Mouse (Mus musculus) ovary, postnatal 36 days (tissue): ENCODE results near the gene Gdpd1.
"Not testable (repeated sequence)": the region's sequence is repeated elsewhere in the genome, so short reads cannot be mapped to it uniquely, and the experiment has no call there.

Experiments
- DNase-seq: peaks from one replicate; pipeline ENCODE4 v3.0.0; 2022; ENCODE audit warnings: low spot score, mixed read lengths

The Gdpd1 gene

DNA sequence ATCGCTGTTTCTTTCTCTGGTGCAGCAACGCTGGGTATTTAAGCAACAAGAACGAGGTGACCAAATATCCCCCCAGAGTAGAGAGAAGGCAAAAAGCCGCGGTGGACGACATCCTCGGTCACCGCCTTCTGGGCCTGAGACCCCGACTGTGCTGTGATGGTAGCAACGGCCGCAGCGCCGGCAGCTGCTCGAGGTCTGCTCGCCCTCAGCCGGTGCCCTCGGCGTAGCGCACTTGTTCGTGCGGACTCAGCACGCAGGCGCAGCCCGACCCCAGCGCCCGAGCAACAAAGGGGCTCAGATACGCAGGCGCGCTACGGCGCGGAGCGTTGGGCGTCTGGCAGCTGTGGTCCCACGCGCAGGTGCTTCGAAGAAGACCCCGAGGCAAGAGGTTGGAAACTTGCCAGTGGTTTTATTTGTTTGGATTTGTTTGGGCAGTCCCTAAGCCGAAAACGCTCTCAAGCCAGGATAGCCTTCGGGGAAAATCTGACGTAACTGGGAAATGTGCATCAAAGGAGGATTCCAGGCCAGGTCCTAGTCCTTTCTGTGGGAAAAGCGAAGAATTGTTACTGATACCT lies at the start of gene Gdpd1:
Gene Gdpd1 (minus strand): TSS at position 197 of the 575 bp plus-strand sequence.
- peak; percentile 89 for DNase-seq

DNA sequence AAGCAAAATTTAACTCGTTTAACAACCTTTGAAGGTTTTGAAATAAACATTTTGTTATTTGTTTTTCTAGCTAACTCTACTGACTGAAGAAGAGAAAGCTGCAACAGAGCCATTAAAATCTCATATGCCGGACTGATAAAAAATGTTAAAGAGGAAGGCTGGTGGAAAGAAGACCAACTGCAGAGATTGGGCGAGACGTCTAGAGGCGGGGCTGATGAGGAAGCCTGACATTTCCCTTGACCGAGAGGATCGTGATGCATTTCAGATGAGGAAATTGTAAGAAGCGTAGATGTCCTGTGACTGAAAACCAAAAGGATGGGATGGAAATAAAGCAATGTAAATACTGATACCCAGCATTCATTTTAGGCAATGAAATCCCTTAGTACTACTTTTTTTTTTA lies 48.0 kb upstream of the Gdpd1 start:
- DNase-seq, result no peak

DNA sequence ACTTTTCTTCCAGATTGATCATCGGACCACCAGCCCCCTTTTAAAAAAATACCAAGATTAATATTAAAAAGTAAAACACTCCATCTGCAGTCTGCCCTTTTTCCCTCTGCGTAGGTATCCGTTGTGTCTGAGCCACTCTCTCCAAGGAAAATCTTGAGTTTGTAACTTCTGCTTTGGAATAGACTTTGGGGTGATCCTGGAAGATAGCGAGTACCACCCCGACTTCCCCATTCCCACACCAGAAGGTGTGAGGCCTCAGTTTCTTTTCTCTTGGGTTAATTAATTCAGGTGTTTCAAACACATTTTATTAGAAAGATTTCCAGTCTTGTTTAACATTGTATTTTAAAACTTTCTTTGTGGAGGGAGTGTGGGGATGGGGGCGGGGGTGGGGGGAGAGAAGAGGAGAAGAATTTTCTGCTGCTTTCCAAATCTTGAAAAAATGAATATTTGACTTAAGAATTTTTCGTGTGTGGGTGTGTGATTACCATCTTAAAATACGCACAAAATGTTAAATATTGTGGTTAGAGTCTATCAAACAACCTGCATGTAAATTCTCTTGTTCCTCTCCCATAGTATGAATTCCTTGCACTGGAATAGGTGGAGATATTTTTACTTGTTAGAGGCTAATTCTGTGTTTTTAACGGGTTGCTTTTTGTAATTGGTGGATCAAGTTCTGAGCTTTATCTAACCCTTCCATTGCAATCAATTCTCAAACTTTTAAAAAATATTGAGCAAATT lies 36.5 kb upstream of the Gdpd1 start:
- no peak for DNase-seq

DNA sequence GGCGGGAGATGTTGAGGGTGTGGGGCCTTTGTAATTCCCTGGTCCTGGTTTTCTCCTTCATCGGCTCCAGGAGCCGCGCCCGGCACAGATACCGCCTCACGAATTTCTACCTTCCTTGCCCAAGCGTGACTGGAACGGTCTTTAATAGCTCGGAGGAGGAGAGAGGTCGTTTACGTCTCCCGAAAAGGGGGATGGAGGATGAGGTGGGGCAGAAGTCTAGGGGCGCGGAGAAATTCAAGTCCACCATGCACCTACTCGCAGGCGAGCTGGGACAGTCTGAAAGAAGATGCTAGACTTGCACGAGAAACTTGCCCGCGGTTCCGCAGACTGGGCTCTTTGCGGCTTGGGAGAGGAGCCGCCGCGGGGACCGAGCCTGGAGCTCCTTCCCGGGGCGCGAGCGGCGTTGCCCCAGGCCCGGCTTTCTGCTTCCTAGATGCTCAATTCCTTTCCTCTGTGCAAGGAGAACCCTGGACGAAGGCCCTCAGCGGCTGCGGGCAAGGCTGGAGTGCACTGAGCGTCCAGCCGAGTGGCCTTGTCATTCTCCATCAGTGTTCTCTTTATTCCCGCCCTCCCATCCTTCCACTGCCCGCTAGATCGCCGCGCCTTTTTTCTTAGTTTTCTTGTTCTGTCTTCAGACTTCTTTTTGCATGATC lies 35.8 kb upstream of the Gdpd1 start:
- peak; percentile 37 for DNase-seq

DNA sequence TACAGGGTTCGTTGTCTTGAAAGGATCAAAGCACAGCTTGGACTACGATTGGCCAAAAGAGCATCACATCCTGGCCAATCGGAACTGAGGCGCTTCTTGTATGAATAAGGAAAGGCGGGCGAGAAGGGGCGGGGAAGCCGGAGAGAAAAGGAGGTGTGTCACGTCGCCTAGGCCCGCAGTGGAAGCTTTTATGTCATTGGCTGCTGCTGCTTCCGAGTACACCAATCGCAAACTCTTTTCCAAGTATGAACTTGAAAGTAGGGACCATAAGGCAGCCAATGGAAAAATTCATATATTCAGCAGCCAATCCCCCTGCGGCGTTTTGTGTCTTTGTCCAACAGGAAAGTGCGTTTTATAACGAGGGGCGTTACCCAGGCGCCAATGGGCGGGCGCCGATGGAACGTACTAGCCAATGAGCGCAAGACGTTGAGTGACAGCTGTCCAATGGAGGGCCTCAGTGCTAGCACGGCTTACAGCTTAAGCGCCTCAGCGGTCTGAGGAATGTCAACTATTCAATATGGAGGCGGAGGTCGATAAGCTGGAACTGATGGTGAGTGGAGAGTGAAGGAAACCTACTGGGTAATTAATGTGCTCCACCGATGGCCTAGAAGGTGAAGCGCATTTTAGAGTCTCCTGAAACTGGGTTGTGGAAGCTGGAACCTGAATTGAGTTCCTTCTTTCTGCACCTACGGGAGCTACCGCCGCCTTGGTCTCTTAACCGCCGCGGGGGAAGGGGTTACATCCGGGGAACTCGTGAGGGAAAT lies 35.1 kb upstream of the Gdpd1 start, which contains the start of gene Ska2:
Gene Ska2 (plus strand): TSS at position 480 of the 764 bp plus-strand sequence.
- peak; percentile 93 for DNase-seq

DNA sequence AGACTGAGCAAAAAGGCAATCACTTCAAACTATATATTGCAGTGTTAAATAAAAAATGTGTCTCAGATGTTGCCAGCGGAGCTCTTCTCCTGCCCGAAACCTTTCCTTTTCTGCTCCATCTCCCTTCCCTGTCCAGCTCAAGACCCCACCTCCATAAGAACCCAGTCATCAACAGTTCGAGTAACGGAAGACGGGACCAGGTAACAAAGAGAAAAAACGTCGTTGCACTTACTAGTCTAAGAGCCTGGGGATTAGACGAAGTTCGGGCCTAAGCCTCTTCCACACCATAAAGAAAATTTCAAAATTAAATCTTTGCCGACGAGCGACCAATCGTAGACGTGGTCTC lies 34.5 kb upstream of the Gdpd1 start, which contains the start of gene Prr11:
Gene Prr11 (minus strand): TSS at position 300 of the 346 bp plus-strand sequence.
- DNase-seq, result no peak

DNA sequence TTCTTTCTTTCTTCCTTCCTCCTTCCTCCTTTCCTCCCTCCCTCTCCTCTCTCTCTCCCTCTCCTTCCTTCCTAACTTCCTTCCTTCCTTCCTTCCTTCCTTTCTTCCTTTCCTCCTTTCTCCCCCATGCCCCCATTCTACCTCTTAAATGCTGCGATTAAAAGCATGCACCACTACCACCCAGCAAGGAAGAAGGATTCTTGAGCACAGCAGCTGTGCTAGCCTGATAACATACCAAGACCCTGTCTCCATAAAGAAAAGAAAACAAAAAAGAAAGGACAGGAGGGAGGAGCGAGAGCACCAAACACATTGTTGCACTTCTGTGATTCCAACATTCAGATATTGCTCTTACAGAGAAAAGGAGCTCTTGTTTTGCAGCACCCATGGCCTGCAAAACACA lies 13.3 kb upstream of the Gdpd1 start:
- no peak for DNase-seq

DNA sequence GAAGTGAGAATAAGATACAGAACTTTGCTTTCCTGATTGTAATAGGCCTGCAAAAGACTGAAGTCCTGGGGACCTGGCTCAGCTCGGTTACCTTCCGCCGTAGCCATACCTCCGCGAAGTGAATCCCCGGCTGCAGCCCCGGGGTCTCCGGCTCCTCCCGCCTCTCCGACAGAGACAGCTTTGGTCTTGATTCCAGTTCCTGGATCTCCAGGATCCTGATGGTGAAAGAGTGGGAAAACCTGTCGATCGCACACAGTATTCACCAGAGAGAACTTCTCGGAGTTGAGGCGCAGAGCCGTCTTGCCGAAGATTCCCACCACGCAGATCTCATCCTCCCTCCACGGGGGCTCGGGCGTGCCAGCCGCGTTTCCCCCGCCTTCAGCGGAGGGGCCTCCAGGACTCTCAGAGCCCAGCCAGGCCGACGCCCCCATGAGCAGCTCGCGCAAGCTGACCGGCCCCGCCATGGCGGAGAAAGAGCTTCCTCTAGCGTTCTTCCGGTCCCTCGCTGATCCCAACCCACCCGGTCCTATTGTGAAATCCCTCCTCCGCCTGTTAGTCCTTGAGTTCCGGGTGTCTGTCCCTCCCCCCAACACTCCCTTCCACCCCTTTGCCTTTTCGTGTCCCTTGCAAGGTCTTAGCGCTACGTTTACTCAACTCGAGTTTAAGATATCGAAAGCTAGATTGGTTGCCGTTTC lies 12.6 kb upstream of the Gdpd1 start, which contains the start of gene Smg8:
Gene Smg8 (minus strand): TSS at position 485 of the 695 bp plus-strand sequence.
- DNase-seq, result peak; percentile 79

DNA sequence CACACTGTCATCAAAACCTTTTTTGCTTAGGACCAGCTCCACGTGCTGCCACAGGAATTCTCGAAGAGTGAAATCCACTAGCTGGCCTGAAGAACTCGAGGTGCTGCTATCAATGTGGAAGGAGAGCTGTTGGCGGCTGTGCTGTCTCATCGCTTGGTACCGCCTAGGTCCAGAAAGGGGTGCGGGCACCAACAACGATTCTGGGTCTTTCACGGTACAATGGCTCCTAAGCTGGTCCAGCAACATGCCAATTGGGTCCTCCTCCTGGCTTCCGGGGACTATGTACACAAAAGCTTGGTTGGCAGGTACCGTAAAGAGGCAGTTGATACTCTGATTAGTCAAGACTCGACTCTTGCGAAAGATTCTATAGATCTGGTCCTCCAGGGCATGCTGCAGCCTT lies 11.6 kb upstream of the Gdpd1 start:
- DNase-seq, result no peak

DNA sequence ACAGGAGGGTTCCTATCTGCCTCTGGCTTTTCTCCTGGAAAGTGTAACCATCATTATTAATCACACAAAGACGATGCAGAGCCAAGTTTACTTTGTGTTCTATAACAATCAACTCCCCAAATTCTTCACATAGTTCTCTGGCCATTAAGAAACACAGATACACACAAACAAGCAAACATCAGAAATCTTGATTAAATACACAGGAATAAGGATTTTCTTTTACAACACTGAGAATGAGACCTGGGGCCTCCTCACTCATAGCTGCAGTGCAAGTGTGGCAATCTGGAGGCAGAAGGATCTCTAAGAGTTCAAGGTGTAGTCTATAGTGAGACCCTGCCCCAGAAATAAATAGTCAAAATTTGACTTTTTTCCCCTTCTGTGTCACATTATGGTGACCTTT lies 9.8 kb upstream of the Gdpd1 start:
- no peak for DNase-seq

DNA sequence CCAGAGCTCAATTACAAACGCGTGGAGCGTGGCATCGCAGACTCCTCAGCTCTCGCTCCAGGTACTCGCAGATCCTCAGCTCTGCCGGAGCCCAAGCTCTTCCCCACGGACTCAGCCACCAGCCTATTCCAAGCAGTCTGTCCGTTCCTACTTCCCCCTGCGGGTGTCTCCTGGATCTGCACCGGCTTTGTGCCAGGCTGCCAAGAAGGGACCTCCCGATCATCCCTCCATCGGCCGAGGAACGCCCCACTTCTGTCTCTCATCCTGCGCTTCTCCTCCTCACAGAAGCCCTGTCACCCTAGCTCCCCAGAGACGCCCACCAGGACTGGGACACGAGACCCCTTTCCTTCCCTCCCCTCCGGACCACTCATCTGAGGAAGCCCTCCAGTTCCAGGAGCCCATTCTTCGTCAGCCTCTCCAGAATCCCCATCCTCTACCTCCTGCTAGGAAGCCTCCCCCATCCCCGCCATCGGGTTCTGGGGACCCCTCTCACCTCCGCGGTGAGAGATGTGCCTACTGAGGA lies 458 bp downstream of the Gdpd1 start:
- peak; percentile 71 for DNase-seq

DNA sequence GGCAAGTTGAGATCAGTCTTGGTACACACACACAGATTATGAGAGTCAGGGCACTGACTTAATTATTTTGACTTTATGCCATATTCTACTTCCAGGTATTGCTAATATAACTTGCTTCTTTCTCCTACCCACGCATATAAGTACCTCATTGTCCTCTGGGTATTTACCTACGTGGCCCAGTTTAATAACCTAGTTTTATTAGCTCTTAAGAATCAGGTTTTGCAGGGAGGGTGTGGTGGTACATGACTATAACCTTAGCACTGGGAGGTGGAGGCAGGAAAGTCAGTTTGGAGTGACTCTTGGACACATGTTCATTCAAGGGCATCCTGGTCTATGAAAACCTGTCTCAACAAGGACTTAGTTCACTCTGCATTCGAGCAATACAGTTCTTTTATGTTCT lies 11.8 kb downstream of the Gdpd1 start:
- DNase-seq, result no peak

DNA sequence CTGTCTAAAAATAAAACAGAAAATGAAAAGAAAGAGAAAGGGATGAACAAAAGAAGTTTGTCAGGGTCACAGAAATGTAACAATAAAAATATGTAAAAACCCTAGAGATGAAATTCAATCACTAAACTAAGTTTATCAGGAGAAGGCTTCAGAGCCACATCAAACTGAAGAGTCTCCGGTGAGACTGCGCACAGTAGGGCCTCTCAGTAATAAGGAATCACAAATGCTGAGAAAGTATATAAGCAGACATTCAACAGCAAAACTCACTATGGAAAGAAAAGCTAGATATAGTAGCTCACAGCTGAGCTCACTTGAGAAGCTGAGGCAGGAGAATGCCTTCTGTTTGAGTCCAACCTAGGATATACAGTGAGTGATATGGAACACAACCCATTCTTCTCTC lies 13.5 kb downstream of the Gdpd1 start:
- no peak for DNase-seq

DNA sequence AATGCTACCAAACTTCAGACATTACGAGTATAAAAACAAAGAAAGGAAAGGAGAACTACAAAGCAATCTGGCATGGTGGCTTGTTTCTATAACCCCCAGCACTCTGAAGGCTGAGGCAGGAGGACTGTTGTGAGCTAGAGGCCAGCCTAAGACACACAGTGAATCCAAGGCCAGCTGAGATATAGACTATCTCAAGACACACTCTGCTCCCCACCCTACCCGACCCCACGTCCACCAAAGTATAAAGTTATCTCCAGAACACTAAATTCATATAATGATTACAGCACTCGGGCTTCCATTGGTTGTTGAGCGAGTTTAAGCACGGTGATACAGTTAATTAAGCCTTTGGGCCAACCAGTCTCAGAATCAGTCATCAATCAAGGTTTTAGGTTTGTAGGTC lies 17.6 kb downstream of the Gdpd1 start:
- no peak for DNase-seq

DNA sequence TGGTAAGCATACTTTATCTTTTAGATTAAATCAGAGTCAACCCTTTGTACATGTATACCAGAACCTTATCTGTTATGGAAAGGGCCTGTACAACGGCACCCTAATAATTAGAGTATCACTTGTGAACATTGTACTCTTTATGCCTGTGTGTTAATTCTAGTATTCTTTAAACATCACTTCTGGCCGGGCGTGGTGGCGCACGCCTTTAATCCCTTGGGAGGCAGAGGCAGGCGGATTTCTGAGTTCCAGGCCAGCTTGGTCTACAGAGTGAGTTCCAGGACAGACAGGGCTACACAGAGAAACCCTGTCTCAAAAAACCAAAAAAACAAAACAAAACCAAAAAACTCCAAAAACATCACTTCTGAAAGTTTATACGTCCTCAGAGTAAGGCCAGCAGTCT lies 25.0 kb downstream of the Gdpd1 start:
- not testable (repeated sequence) for DNase-seq

DNA sequence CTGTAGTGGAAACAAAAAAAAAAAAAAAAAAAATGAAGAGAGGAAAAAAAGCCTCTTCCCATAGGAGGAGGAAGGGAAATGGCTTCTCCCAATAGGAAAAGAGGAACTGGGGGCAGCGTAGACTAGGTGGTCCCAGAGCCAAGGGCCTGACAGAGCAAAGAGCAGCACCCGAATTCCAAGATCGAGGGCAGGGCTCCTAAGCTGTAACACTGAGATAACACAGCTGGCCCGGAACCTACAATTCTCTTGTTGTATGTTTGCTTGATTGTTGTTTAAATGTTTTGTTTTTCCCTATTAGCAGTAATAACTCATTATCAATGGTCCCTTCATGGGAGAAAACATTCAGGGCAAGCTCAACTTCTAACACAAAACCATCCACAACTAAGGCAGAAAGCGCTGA lies 26.9 kb downstream of the Gdpd1 start:
- DNase-seq, result no peak

DNA sequence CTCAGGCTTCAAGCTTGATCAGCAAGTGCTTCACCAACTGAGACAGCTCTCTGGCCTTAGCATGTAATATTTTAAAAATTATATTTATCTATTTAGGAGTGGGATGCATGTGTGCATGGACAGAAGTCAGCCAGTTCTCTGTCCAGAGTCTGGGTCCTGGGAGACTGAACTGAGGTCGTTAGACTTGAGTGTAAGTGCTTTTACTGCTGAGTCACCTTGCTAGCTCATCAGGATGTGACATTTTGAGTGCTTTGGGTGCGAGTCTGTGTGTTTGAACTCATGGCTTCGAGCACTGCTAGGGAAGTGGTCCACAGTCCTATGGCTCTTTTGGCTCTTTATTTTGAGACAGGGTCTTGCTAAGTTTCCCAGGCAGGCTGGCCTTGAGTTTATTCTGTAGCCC lies 30.8 kb downstream of the Gdpd1 start:
- DNase-seq, result no peak

DNA sequence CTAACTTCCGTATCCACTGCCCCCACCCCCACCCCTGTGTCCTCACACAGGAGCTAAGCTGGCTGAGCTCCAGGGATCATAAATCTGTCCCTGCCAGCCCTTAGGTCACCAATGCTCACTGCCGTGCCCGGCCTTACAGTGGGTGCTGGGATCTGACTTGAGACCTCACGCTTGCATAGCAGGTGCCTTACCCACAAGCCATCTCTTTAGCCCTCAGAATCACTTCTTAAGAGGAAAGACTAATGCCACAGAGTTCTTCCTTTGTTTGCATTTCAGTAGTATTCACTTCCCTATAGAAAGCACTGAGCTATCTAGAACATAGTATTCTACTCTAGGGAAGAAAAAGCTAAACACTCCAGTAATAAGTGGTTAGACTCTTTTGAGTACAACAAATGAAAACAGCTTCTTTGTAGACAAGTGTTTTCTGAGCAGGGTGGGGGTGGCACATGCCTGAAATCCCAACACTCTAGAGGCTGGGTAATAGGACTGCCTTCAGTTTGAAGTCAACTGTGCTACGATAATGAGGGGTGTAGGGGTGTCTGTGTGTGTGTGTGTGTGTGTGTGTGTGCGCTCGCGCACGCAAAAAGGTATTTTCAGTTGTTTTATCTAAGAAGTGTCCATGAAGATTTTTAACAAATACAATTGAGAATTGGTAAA lies 34.4 kb downstream of the Gdpd1 start:
- peak; percentile 7 for DNase-seq

DNA sequence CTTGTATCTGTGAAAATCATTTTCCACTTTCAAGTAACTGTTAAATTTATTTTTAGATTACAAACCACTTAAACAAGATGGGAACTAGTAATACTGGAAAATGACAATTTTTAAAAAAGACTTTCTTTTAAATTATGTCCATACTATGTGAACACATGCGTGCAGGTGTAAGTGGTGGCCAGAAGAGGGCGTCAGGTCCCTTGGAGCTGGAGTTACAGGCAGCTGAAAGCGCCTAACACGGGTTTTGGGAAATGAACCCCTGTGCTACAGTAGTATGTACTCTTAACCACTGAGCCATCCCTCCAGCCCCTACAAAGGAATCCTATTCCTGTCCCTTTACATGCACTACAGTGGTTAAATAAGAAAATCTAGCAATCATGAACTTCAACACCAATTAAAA lies 37.7 kb downstream of the Gdpd1 start:
- DNase-seq, result no peak

DNA sequence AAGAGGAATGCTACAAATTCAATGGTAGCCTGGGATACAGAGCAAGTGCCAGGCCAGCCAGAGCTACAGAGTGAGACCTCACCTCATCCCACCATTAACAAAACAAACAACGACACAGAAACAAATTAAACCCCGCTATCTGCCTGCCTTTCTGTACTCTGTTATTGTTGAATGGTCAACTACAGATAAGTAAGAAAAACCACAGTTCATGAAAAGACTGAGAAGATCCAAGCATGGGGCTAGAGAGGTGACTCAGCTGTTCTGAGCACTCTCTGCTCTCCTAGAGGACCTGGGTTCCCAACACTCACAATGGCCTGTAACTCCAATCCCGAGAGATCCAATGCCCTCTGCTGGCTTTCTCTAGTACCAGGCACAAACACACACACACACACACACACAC lies 45.6 kb downstream of the Gdpd1 start:
- no peak for DNase-seq
